Mouse (Mus musculus) small intestine, adult 2 months (tissue): Measurements from ENCODE around the gene Fsd2.

Source experiments
- CTCF ChIP-seq: fragments of 200-500 bp; IDR thresholded peaks from 2 replicates; pipeline ENCODE4 v1.5.1; 2012; ENCODE audit warnings: low read depth, mild to moderate bottlenecking, control low read depth, inconsistent platforms, low read length, moderate library complexity, mixed read lengths; ENCODE audit not compliant: insufficient replicate concordance, insufficient read length; ENCODE audit errors: extremely low read depth
- POLR2A ChIP-seq: fragments of 200-500 bp; IDR thresholded peaks from 2 replicates; pipeline ENCODE4 v1.6.1; 2012; ENCODE audit warnings: low read depth, mild to moderate bottlenecking, control low read depth, inconsistent platforms, low read length, moderate library complexity

DNA sequence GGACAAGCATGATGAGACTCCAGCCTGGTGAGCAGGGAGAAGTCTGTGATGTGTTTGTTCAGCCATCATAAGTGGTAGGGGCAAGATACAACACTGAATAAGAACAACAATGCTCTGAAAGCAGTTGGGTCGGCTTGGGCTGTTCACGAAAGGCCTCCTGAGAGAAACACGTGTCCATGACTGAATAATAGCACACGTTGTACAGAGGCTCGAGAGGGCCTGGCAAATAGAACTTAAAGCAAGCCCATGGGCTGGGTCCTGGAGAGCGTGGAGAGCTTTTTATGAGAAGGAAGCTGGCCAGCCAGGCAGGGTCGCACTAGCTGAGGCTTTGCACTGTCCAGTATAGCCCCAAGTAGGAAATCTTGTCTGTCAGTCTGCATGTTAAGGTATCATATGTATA, 11.7 kb upstream of the Fsd2 start:
- no peak for TF ChIP-seq POLR2A
- no peak for TF ChIP-seq CTCF
